Mouse (Mus musculus) heart, embryonic 13.5 days (tissue): ENCODE results near the gene St6galnac6. TPM values are rescaled to one million over a fixed set of nuclear protein-coding genes. Genes with fewer than 3 reads are reported as not detected.

Experiments
- ATAC-seq: fragments of 200-750 bp; cut with Nextera tagmentation; 2 replicates; pipeline ENCODE4 v1.8.0; 2017; ENCODE audit warnings: moderate TSS enrichment; ENCODE audit not compliant: insufficient number of reproducible peaks, low FRiP score, low TSS enrichment; ENCODE audit errors: extremely low read depth
- H3K27ac ChIP-seq: fragments of 300-500 bp; sonication (generic); replicated peaks from 2 replicates; pipeline ENCODE4 v1.5.1; 2015; ENCODE audit warnings: moderate library complexity, mild to moderate bottlenecking, inconsistent platforms
- H3K27me3 ChIP-seq: fragments of 300-500 bp; sonication (generic); replicated peaks from 2 replicates; pipeline ENCODE4 v1.6.1; 2015; ENCODE audit warnings: mild to moderate bottlenecking, inconsistent platforms
- H3K36me3 ChIP-seq: fragments of 300-500 bp; sonication (generic); 2 replicates; pipeline ENCODE4 v1.6.1; 2015; ENCODE audit warnings: mild to moderate bottlenecking, inconsistent platforms
- H3K4me1 ChIP-seq: fragments of 300-500 bp; sonication (generic); 2 replicates; pipeline ENCODE4 v1.6.1; 2015; ENCODE audit warnings: inconsistent platforms
- H3K4me2 ChIP-seq: fragments of 300-500 bp; sonication (generic); 2 replicates; pipeline ENCODE4 v1.6.1; 2015; ENCODE audit warnings: inconsistent platforms, mild to moderate bottlenecking, moderate library complexity
- H3K4me3 ChIP-seq: fragments of 300-500 bp; sonication (generic); 2 replicates; pipeline ENCODE4 v1.5.1; 2015; ENCODE audit warnings: moderate library complexity, mild to moderate bottlenecking, inconsistent platforms
- H3K9ac ChIP-seq: fragments of 300-500 bp; sonication (generic); 2 replicates; pipeline ENCODE4 v1.6.1; 2015; ENCODE audit warnings: inconsistent platforms, mild to moderate bottlenecking, moderate library complexity
- H3K9me3 ChIP-seq: fragments of 300-500 bp; sonication (generic); 2 replicates; pipeline ENCODE4 v1.6.1; 2016; ENCODE audit warnings: inconsistent platforms
- WGBS: fragments of 180-500 bp; shearing (Covaris S2); methylation state at CpG from one replicate; pipeline ENCODE4 v1.1.7; 2015; ENCODE audit warnings: mixed read lengths; 5-methylcytosine and 5-hydroxymethylcytosine counted together
- polyA plus RNA-seq: library from polyadenylated mRNA; unstranded; fragments of >200 nt; fragmentation: Nextera tagmentation; extraction: Ambion mirVana; gene quantifications from 2 replicates; pipeline ENCODE4 v1.2.1, GENCODE M21; 2015

St6galnac6 gene
- polyA plus RNA-seq, 1 experiment from 2014 or later, result 24.8 TPM

GRCm38 (mm10) chr2:32572196-32572595 lies 27.3 kb upstream of the St6galnac6 start:
- H3K4me1 ChIP-seq, result peaks cover 27% of the 10 kb centered on the region
- H3K9me3 ChIP-seq, result no peaks in the 10 kb centered on the region
- no peak overlapping the region for H3K9ac ChIP-seq
- ATAC-seq, result no peak
- H3K4me2 ChIP-seq, result no peak overlapping the region
- peaks cover 30% of the 10 kb centered on the region for H3K36me3 ChIP-seq
- WGBS, result 86% methylated on average over 11 of the region's 11 CpGs
- no peak overlapping the region for H3K27ac ChIP-seq
- H3K27me3 ChIP-seq, result peaks cover 22% of the 10 kb centered on the region
- no peak overlapping the region for H3K4me3 ChIP-seq

DNA sequence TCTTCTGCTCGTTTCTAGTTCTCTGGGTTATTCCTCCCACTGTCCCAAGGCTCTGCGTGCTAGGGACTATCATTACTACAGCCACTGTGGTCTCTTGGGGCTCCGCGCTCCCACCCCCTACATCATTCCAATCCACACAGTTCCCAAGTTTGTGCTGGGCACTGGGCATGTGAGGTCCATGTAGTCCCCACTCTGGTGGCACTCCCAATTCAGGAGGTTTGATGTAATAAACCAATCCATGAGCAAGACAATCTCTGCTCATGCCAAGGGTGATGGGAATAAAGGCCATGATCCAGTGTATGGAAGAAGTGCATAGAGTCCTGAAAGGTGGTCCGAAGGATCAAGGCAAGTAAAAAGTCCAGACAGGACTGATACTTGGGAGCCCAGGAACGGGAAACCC lies 25.0 kb upstream of the St6galnac6 start, which contains the start of gene Pip5kl1:
TSS of gene Pip5kl1 (plus strand) at position 301 of the 400 bp plus-strand sequence.
- ATAC-seq, result no peak
- Histone ChIP-seq H3K4me3 (peak within 1 kb of the TSS; percentile 44), H3K9me3 (no peaks in the 10 kb centered on the region), H3K4me2 (peak within 1 kb of the TSS; percentile 72), H3K27ac (no peak within 1 kb of the TSS), H3K36me3 (peaks cover 16% of the 10 kb centered on the region), H3K4me1 (peaks cover 29% of the 10 kb centered on the region), H3K9ac (peak within 1 kb of the TSS; percentile 66), H3K27me3 (peaks cover 45% of the 10 kb centered on the region)
- 70% methylated on average over 6 of the region's 6 CpGs for WGBS

DNA sequence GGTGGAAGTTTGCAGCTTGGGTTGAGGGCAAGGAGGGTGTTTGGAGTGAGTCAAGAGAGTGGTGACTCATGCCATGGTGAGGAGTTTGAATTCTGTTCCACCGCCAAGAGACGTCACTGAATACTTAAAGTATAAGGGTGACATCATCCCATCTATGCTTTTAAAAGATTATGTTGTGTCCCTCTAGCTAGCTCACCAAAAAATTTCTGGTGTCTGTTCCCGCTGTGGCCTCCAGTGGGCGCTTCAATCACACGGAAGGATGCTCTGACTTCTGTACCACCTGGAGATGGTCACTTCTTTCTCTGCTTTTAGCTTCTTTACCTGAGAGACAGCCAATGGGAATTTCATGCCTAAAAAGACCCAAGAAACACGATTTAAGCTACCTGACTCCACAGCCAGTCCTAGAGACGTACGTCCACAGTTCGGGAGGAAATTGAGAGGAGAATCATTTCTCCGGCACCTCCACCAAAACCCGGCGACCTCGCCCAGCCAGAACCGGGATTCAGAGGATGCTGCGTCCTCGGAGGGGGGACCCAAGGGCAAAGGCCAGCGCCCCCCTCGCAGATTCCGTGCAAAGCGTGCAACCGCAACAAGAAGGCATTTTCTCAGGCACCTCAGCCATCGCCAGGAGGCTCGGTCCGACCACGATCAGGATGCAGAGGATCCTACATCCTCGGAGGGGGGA lies 24.5 kb upstream of the St6galnac6 start:
- Histone ChIP-seq H3K4me3 (peak overlapping the region; percentile 44), H3K9ac (peak overlapping the region; percentile 66), H3K9me3 (no peaks in the 10 kb centered on the region), H3K4me2 (peak overlapping the region; percentile 72), H3K4me1 (peaks cover 29% of the 10 kb centered on the region), H3K27ac (no peak overlapping the region), H3K27me3 (peaks cover 50% of the 10 kb centered on the region), H3K36me3 (peaks cover 16% of the 10 kb centered on the region)
- 3% methylated on average over 26 of the region's 26 CpGs for whole genome bisulfite sequencing
- ATAC-seq, result no peak

- no peak within 1 kb of the TSS for H3K27ac ChIP-seq
- H3K4me1 ChIP-seq, result peaks cover 26% of the 10 kb centered on the region
- peak within 1 kb of the TSS; percentile 44 for H3K4me3 ChIP-seq
- WGBS, result 8% methylated on average over 28 of the region's 28 CpGs
- H3K4me2 ChIP-seq, result peak within 1 kb of the TSS; percentile 72
- H3K36me3 ChIP-seq, result peaks cover 16% of the 10 kb centered on the region
- ATAC-seq, result no peak
- peaks cover 57% of the 10 kb centered on the region for H3K27me3 ChIP-seq
- no peaks in the 10 kb centered on the region for H3K9me3 ChIP-seq
- peak within 1 kb of the TSS; percentile 66 for H3K9ac ChIP-seq
These were observed 23.8 kb upstream of the St6galnac6 start, which contains the start of gene 9430097D07Rik for GRCm38 (mm10) chr2:32575586-32576160. 9430097D07Rik (minus strand) TSS chr2:32575684.

- no peak overlapping the region for H3K4me2 ChIP-seq
- H3K9me3 ChIP-seq, result no peaks in the 10 kb centered on the region
- peaks cover 21% of the 10 kb centered on the region for H3K4me1 ChIP-seq
- H3K36me3 ChIP-seq, result peaks cover 16% of the 10 kb centered on the region
- 83% methylated on average over 9 of the region's 9 CpGs for WGBS
- H3K27ac ChIP-seq, result no peak overlapping the region
- H3K4me3 ChIP-seq, result no peak overlapping the region
- ATAC-seq, result no peak
- no peak overlapping the region for H3K9ac ChIP-seq
- peaks cover 64% of the 10 kb centered on the region for H3K27me3 ChIP-seq
These were observed 23.0 kb upstream of the St6galnac6 start for GRCm38 (mm10) chr2:32576532-32576931.

DNA sequence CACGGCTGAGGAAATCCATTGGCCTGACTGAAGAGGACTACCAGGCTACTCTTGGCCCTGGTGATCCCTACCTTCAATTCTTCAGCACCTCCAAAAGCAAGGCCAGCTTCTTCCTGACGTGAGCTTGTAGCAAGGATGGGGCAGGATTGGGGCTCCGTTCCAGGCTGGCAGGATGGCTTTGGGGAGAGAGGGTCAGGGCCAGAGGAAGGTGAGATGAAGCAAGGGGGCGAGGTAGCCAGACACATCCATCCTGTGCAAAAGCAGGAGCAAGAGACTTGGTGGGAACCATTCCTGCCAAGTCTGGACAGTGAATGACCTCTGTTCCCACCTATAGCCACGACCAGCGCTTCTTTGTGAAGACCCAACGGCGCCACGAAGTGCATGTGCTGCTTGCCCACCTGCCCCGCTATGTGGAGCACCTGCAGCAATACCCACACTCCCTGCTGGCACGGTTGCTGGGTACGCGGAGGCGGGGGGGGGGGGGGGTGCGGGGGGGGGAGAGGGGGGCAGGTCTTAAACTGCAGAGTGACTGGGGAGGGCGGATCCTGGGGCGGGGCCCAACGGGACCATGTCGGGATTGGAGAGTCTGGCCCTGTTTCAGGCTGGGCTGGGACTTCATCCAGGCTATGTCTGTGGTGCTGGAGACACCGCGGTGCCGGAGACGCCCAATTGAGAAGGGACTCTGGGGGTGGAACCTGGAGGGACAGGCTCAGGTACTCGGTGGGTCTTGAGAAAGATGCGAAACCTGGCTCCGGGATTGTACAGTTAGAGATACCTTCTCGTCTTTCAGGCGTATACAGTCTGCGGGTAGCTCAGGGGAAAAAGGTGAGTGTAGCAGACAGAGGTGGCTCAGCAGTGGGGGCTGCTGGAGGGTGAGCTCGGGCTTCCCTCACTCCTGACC lies 21.1 kb upstream of the St6galnac6 start:
- no peak overlapping the region for H3K27ac ChIP-seq
- H3K9ac ChIP-seq, result 0 out of 2 replicates have a peak overlapping the region, but pooled peaks have one; percentile 40
- no peaks in the 10 kb centered on the region for H3K9me3 ChIP-seq
- no peak overlapping the region for H3K4me3 ChIP-seq
- H3K4me2 ChIP-seq, result no peak overlapping the region
- ATAC-seq, result no peak
- H3K36me3 ChIP-seq, result peaks cover 2% of the 10 kb centered on the region
- H3K27me3 ChIP-seq, result peaks cover 72% of the 10 kb centered on the region
- WGBS, result 36% methylated on average over 26 of the region's 30 CpGs
- peaks cover 19% of the 10 kb centered on the region for H3K4me1 ChIP-seq

GRCm38 (mm10) chr2:32581450-32582095 lies 17.9 kb upstream of the St6galnac6 start:
- Histone ChIP-seq H3K9ac (peak overlapping the region; percentile 20; the same call in 1 of the 2 replicates), H3K4me1 (peaks cover 14% of the 10 kb centered on the region), H3K27ac (no peak overlapping the region), H3K4me3 (peak overlapping the region; percentile 36), H3K36me3 (no peaks in the 10 kb centered on the region), H3K9me3 (no peaks in the 10 kb centered on the region), H3K27me3 (peaks cover 56% of the 10 kb centered on the region), H3K4me2 (peak overlapping the region; percentile 47)
- 38% methylated on average over 19 of the region's 19 CpGs for WGBS
- no peak for ATAC-seq

- Histone ChIP-seq H3K27ac (no peak overlapping the region), H3K9me3 (no peaks in the 10 kb centered on the region), H3K4me1 (peaks cover 24% of the 10 kb centered on the region), H3K27me3 (peaks cover 41% of the 10 kb centered on the region), H3K36me3 (no peaks in the 10 kb centered on the region), H3K9ac (peak overlapping the region; percentile 61), H3K4me2 (peak overlapping the region; percentile 66), H3K4me3 (peak overlapping the region; percentile 39)
- 10% methylated on average over 37 of the region's 37 CpGs for WGBS
- ATAC-seq, result peak; percentile 39; the same call in 1 of the 2 replicates
These were observed 16.4 kb upstream of the St6galnac6 start for GRCm38 (mm10) chr2:32582830-32583799.

- Histone ChIP-seq H3K36me3 (peaks cover 8% of the 10 kb centered on the region), H3K9ac (no peak overlapping the region), H3K4me3 (no peak overlapping the region), H3K27me3 (peaks cover 20% of the 10 kb centered on the region), H3K4me1 (peaks cover 43% of the 10 kb centered on the region), H3K27ac (no peak overlapping the region), H3K9me3 (no peaks in the 10 kb centered on the region), H3K4me2 (no peak overlapping the region)
- no peak for ATAC-seq
- WGBS, result 80% methylated on average over 7 of the region's 7 CpGs
These were observed 14.3 kb upstream of the St6galnac6 start for GRCm38 (mm10) chr2:32585149-32585714.
